Mouse (Mus musculus): ENCODE data around the gene Kirrel2. TPM values are rescaled to one million over a fixed set of nuclear protein-coding genes. Genes with fewer than 3 reads are reported as not detected.
"Not testable (repeated sequence)": the region's sequence is repeated elsewhere in the genome, so short reads cannot be mapped to it uniquely, and the experiment has no call there.

Kirrel2 gene
- polyA plus RNA-seq, 1 experiment from 2014 or later = not detected

DNA sequence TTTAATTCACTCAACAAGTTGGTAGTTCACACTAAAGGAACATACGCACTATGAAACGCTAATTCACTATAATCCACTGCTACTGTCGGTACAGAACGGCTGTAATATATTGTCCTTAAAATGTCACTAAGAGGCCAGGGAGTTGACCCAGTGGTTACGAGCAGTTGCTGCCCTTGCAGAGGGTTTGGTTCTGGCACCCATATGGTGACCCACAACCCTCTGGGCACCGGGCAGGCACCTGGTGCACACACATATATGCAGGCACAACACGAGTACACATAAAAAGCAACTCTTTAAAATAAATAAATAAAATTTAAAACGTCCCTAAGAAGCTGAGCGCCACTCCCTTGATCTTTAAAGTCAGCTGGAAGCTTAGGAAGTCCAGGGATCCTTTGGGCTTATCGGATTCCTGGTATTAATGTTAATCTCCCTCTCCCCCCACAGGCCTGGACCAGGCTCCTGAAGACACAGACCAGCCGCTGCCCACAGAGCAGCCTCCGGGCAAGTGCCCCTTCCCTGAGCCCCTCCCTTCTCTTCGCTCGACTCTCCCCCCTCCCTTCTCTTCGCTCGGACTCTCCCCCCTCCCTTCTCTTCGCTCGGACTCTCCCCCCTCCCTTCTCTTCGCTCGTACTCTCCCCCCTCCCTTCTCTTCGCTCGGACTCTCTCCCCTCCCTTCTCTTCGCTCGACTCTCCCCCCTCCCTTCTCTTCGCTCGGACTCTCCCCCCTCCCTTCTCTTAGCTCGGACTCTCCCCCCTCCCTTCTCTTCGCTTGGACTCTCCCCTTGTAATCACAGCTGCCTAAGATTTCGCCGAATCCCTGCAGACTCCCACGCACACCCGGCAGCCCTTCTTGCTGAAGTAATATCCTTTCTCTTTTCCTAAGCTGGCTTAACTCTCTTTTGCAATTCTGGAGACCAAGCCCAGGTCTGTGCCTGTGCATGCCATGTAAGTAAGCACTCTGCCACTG lies 20.2 kb upstream of the Kirrel2 start:
- no peaks in the 10 kb centered on the region for H3K4me1 ChIP-seq (replicated peaks; ENCODE audit: control insufficient read depth, insufficient read depth, low read length)
- H3K4me3 ChIP-seq (ENCODE audit: low read length) = peak overlapping the region; percentile 23
- H3K27me3 ChIP-seq (ENCODE audit: control insufficient read depth, insufficient read depth, low read depth, low read length) = no peaks in the 10 kb centered on the region
- peak overlapping the region; percentile 42 for H3K4me2 ChIP-seq (ENCODE audit: low read depth, low read length)
- no peak overlapping the region for H3K27ac ChIP-seq (ENCODE audit: low read length)
- H3K9ac ChIP-seq (ENCODE audit: low read length) = no peak overlapping the region
- H3K36me3 ChIP-seq (ENCODE audit: control insufficient read depth, insufficient read depth, low read length) = no peaks in the 10 kb centered on the region
- H3K9me3 ChIP-seq (ENCODE audit: control insufficient read depth, low read length) = no peaks in the 10 kb centered on the region
- ATAC-seq (ENCODE audit: low read depth) = no peak
- 7% methylated on average over 31 of the region's 32 CpGs for WGBS

DNA sequence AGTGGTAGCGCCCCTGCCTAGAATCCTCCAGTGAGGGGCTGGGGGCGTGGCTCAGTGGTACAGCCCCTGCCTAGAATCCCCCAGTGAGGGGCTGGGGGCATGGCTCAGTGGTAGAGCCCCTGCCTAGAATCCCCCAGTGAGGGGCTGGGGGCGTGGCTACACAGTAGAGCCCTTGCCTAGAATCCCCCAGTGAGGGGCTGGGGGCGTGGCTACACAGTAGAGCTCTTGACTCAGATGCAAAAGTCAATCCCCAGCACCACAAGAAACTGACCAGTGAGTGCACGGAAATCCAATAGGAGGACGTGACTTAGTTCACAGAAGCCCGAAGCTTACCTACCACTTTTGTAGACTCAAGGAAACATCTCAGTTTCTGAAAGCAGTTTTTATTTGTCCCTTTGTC lies 18.6 kb upstream of the Kirrel2 start:
- H3K4me1 ChIP-seq (replicated peaks; ENCODE audit: control insufficient read depth, insufficient read depth, low read length); ATAC-seq (ENCODE audit: low read depth): not testable (repeated sequence)
- 77% methylated on average over 7 of the region's 7 CpGs for WGBS

DNA sequence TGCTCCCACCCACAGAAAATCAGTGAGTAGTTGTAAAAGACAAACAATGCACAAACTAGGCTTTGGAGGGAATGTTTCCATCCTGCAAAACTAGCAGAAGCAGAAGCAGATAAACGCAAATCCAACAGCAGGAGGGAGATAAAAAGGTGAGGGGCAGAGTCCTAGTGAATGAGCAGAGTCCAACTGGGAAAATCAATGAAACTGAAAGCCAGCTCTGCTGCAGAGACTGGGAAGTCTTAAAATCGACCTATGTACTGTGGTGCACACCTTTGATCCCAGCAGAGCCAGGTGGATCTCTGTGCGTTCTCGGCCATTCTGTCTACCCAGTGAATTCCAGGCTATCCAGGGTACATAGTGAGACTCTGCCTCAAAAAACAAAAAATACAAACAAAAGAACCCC lies 17.5 kb upstream of the Kirrel2 start:
- H3K9me3 ChIP-seq (ENCODE audit: control insufficient read depth, low read length) = no peaks in the 10 kb centered on the region
- H3K4me3 ChIP-seq (ENCODE audit: low read length) = no peak overlapping the region
- no peak overlapping the region for H3K4me2 ChIP-seq (ENCODE audit: low read depth, low read length)
- ATAC-seq (ENCODE audit: low read depth) = no peak
- H3K4me1 ChIP-seq (replicated peaks; ENCODE audit: control insufficient read depth, insufficient read depth, low read length) = no peaks in the 10 kb centered on the region
- 58% methylated on average over 4 of the region's 4 CpGs for WGBS
- H3K27ac ChIP-seq (ENCODE audit: low read length) = no peak overlapping the region
- H3K27me3 ChIP-seq (ENCODE audit: control insufficient read depth, insufficient read depth, low read depth, low read length) = no peaks in the 10 kb centered on the region
- H3K9ac ChIP-seq (ENCODE audit: low read length) = no peak overlapping the region
- H3K36me3 ChIP-seq (ENCODE audit: control insufficient read depth, insufficient read depth, low read length) = no peaks in the 10 kb centered on the region

More for the DNA sequence above, 18.6 kb upstream of the Kirrel2 start:
- not testable (repeated sequence) for H3K9me3 ChIP-seq (ENCODE audit: control insufficient read depth, low read length); H3K4me3 ChIP-seq (ENCODE audit: low read length); H3K4me2 ChIP-seq (ENCODE audit: low read depth, low read length); H3K9ac ChIP-seq (ENCODE audit: low read length); H3K27ac ChIP-seq (ENCODE audit: low read length); H3K27me3 ChIP-seq (ENCODE audit: control insufficient read depth, insufficient read depth, low read depth, low read length); H3K36me3 ChIP-seq (ENCODE audit: control insufficient read depth, insufficient read depth, low read length)

DNA sequence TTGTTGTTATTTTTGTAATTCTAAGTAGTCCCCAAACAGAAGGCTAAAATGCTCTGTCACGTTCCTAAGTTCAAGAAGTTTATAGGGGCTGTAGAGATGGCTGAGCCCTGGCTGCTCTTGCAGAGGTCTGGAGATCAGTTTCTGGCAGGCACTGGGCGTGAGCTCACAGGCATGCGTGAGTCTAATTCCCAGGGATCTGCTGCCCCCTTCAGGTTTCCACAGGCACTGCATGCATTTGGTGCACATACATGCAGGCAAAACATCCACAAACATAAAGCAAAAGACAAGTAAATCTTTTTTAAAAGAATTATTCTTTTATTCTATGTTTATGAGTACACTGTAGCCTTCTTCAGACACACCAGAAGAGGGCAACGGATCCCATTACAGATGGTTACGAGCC lies 14.9 kb upstream of the Kirrel2 start:
- Histone ChIP-seq H3K4me3 (ENCODE audit: low read length) (no peak overlapping the region), H3K36me3 (ENCODE audit: control insufficient read depth, insufficient read depth, low read length) (no peaks in the 10 kb centered on the region), H3K27ac (ENCODE audit: low read length) (no peak overlapping the region), H3K4me2 (ENCODE audit: low read depth, low read length) (no peak overlapping the region), H3K9ac (ENCODE audit: low read length) (no peak overlapping the region), H3K9me3 (ENCODE audit: control insufficient read depth, low read length) (no peaks in the 10 kb centered on the region), H3K27me3 (ENCODE audit: control insufficient read depth, insufficient read depth, low read depth, low read length) (peaks cover 7% of the 10 kb centered on the region), H3K4me1 (replicated peaks; ENCODE audit: control insufficient read depth, insufficient read depth, low read length) (no peaks in the 10 kb centered on the region)
- no peak for ATAC-seq (ENCODE audit: low read depth)
- WGBS = 42% methylated on average over 5 of the region's 5 CpGs

DNA sequence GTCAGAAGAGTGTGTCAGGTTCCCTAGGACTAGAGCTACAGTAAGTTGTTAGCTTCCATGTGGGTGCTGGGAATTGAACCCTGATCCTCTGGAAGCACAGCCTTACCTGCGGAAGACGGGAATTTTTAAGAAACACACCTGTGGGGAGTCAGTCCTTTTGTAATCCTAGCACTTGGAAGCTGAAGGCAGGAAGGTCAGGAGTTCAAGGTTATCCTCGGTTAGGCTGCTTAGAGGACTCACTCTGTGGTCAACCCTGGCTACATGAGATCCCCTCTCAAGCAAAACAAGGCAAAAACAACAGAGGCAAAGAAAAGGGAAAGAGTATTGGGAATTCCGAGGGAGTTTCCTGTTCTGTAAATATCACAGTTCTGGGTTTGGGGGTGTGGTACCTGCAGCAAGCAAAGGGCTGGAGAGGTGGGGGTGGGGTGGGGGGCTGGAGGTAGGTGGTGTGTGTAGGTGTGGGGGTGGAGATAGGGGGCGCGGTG lies 7.4 kb upstream of the Kirrel2 start:
- Histone ChIP-seq H3K27ac (ENCODE audit: low read length) (no peak overlapping the region), H3K27me3 (ENCODE audit: control insufficient read depth, insufficient read depth, low read depth, low read length) (peaks cover 68% of the 10 kb centered on the region), H3K4me1 (replicated peaks; ENCODE audit: control insufficient read depth, insufficient read depth, low read length) (no peaks in the 10 kb centered on the region), H3K9me3 (ENCODE audit: control insufficient read depth, low read length) (no peaks in the 10 kb centered on the region), H3K4me3 (ENCODE audit: low read length) (no peak overlapping the region), H3K4me2 (ENCODE audit: low read depth, low read length) (no peak overlapping the region), H3K36me3 (ENCODE audit: control insufficient read depth, insufficient read depth, low read length) (no peaks in the 10 kb centered on the region), H3K9ac (ENCODE audit: low read length) (no peak overlapping the region)
- 9% methylated on average over 6 of the region's 6 CpGs for WGBS
- no peak for ATAC-seq (ENCODE audit: low read depth)

DNA sequence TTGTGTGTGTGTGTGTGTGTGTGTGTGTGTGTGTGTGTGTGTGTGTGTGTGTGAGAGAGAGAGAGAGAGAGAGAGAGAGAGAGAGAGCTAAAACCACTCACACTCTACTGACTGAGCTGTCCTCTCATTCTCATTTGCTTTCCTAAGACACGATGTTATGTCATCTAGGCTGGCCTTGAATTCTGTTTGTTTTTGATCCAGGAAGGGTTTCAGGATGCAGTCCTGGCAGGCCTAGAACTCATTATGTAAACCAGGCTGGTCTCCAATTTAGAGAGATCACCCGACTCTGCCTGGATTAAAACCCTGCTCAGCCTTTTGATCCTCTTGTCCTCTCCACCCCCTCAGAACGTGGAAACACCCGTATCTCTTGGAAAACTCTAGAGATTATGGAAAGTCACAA lies 6.5 kb upstream of the Kirrel2 start:
- no peaks in the 10 kb centered on the region for H3K36me3 ChIP-seq (ENCODE audit: control insufficient read depth, insufficient read depth, low read length)
- peaks cover 75% of the 10 kb centered on the region for H3K27me3 ChIP-seq (ENCODE audit: control insufficient read depth, insufficient read depth, low read depth, low read length)
- 21% methylated on average over 4 of the region's 4 CpGs for WGBS
- no peak overlapping the region for H3K4me3 ChIP-seq (ENCODE audit: low read length)
- H3K9ac ChIP-seq (ENCODE audit: low read length) = no peak overlapping the region
- no peak for ATAC-seq (ENCODE audit: low read depth)
- H3K4me2 ChIP-seq (ENCODE audit: low read depth, low read length) = no peak overlapping the region
- no peaks in the 10 kb centered on the region for H3K9me3 ChIP-seq (ENCODE audit: control insufficient read depth, low read length)
- H3K27ac ChIP-seq (ENCODE audit: low read length) = no peak overlapping the region
- H3K4me1 ChIP-seq (replicated peaks; ENCODE audit: control insufficient read depth, insufficient read depth, low read length) = no peaks in the 10 kb centered on the region

DNA sequence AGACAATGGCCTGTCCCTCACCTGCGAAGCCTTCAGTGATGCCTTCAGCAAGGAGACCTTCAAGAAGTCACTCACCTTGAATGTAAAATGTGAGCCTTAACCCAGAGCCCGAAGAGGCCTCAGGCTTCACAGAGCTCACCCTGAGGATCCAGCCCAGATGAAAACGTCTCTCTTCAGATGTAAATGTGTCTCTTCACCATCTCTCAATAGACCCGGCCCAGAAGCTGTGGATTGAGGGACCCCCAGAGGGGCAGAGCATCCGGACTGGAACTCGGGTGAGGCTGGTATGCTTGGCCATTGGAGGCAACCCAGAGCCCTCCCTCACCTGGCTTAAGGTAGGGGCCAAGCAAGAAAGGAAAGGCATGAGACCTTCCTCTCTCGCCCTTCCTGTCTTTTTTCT lies 6.1 kb upstream of the Kirrel2 start:
- H3K27me3 ChIP-seq (ENCODE audit: control insufficient read depth, insufficient read depth, low read depth, low read length) = peaks cover 78% of the 10 kb centered on the region
- no peak for ATAC-seq (ENCODE audit: low read depth)
- WGBS = 42% methylated on average over 7 of the region's 7 CpGs

DNA sequence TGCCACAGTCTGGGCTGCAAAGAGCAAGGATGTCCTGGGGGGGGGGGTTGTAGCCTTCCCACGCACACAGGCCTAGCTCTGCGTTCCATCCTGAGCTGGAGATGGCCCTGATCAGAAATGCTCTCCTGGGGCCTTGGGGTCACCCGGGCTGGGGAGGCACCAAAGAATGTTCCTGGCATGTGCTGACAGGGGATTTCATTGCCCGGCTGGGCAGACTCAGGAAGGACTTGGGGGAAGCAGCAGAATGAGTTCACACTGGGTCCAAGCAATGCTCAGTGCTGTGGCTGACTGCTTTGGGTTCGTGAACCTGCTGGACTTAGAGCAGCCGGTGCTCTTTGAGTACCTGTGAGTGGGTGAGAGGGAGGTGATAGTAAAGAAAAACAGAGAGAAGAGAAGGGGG lies 2.0 kb upstream of the Kirrel2 start:
- no peaks in the 10 kb centered on the region for H3K36me3 ChIP-seq (ENCODE audit: control insufficient read depth, insufficient read depth, low read length)
- no peak overlapping the region for H3K4me3 ChIP-seq (ENCODE audit: low read length)
- ATAC-seq (ENCODE audit: low read depth) = no peak
- H3K4me2 ChIP-seq (ENCODE audit: low read depth, low read length) = no peak overlapping the region
- peaks cover 84% of the 10 kb centered on the region for H3K27me3 ChIP-seq (ENCODE audit: control insufficient read depth, insufficient read depth, low read depth, low read length)
- no peak overlapping the region for H3K27ac ChIP-seq (ENCODE audit: low read length)
- no peaks in the 10 kb centered on the region for H3K4me1 ChIP-seq (replicated peaks; ENCODE audit: control insufficient read depth, insufficient read depth, low read length)
- H3K9ac ChIP-seq (ENCODE audit: low read length) = no peak overlapping the region
- H3K9me3 ChIP-seq (ENCODE audit: control insufficient read depth, low read length) = no peaks in the 10 kb centered on the region
- WGBS = 33% methylated on average over 6 of the region's 6 CpGs

More for the DNA sequence above, 6.1 kb upstream of the Kirrel2 start:
- no peaks in the 10 kb centered on the region for H3K4me1 ChIP-seq (replicated peaks; ENCODE audit: control insufficient read depth, insufficient read depth, low read length)
- H3K36me3 ChIP-seq (ENCODE audit: control insufficient read depth, insufficient read depth, low read length) = no peaks in the 10 kb centered on the region
- H3K4me2 ChIP-seq (ENCODE audit: low read depth, low read length) = no peak overlapping the region
- H3K9me3 ChIP-seq (ENCODE audit: control insufficient read depth, low read length) = no peaks in the 10 kb centered on the region
- H3K4me3 ChIP-seq (ENCODE audit: low read length) = no peak overlapping the region
- H3K9ac ChIP-seq (ENCODE audit: low read length) = no peak overlapping the region
- no peak overlapping the region for H3K27ac ChIP-seq (ENCODE audit: low read length)

DNA sequence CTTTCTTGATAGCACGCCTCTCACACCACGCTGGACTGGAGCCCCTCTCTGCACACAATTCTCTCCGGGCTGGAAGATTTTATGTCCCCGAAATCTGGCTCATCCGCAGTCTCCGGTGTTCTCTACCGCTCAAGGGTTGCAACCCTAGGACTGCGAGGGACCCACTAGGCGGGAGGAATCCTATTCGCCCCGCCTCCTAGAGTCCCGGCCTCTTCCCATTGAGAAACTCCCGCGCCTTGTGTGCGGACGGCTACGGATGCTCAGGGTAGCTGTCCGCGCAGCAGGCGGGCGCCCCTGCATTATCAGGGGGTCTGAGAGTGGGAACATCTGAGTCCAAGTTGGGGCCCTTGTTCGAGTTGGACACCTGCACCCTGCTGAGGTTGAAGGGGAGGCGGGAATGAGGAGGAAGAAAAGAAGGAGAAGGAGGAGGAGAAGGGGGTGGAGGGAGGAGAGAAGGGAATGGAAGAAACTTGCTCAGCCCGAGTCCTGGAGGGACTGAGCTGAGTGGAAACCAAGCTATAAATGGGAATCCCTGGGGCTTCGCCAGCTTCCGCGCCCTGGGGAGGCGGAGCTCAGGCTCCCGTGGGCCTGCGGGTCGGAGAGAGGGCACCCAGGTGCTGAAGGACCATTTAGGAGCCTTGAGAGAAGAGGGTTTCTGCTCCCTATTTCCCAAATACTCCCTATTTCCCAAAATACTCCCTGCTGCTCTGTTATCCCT lies 420 bp downstream of the Kirrel2 start:
- H3K4me1 ChIP-seq (replicated peaks; ENCODE audit: control insufficient read depth, insufficient read depth, low read length) = no peaks in the 10 kb centered on the region; the same call in 1 of the 2 replicates
- no peak overlapping the region for H3K27ac ChIP-seq (ENCODE audit: low read length)
- no peak for ATAC-seq (ENCODE audit: low read depth)
- WGBS = under 1% methylated on average over 31 of the region's 31 CpGs
- no peaks in the 10 kb centered on the region for H3K36me3 ChIP-seq (ENCODE audit: control insufficient read depth, insufficient read depth, low read length)
- no peak overlapping the region for H3K4me2 ChIP-seq (ENCODE audit: low read depth, low read length)
- no peak overlapping the region for H3K4me3 ChIP-seq (ENCODE audit: low read length)
- no peak overlapping the region for H3K9ac ChIP-seq (ENCODE audit: low read length)
- H3K27me3 ChIP-seq (ENCODE audit: control insufficient read depth, insufficient read depth, low read depth, low read length) = peaks cover 87% of the 10 kb centered on the region
- no peaks in the 10 kb centered on the region for H3K9me3 ChIP-seq (ENCODE audit: control insufficient read depth, low read length)

Data from lung, embryonic 16.5 days (tissue).